Mouse (Mus musculus): Measurements from ENCODE around the gene Nup210l.

Nup210l gene

GRCm38 (mm10) chr3:90179566-90179965 is 75.6 kb downstream of the Nup210l start:
- no peak for DNase-seq

- no peak for DNase-seq
These were observed 79.6 kb downstream of the Nup210l start for GRCm38 (mm10) chr3:90183581-90183980.

- DNase-seq, result no peak
These were observed 87.1 kb downstream of the Nup210l start for GRCm38 (mm10) chr3:90190859-90191510.

GRCm38 (mm10) chr3:90194759-90195158 is 90.8 kb downstream of the Nup210l start:
- no peak for DNase-seq

GRCm38 (mm10) chr3:90195644-90196043 is 91.7 kb downstream of the Nup210l start:
- DNase-seq, result no peak

- DNase-seq, result no peak
These were observed 93.6 kb downstream of the Nup210l start for GRCm38 (mm10) chr3:90197548-90197947.

- DNase-seq, result no peak
These were observed 99.0 kb downstream of the Nup210l start for GRCm38 (mm10) chr3:90202884-90203283.

GRCm38 (mm10) chr3:90203619-90204018 is 99.7 kb downstream of the Nup210l start:
- no peak for DNase-seq

- DNase-seq, result no peak
These were observed 100.7 kb downstream of the Nup210l start for GRCm38 (mm10) chr3:90204582-90204981.

GRCm38 (mm10) chr3:90208662-90209061 is 104.7 kb downstream of the Nup210l start:
- no peak for DNase-seq

GRCm38 (mm10) chr3:90209908-90210566 is 106.1 kb downstream of the Nup210l start:
- no peak for DNase-seq

- DNase-seq, result no peak
These were observed 107.8 kb downstream of the Nup210l start for GRCm38 (mm10) chr3:90211475-90212398.

GRCm38 (mm10) chr3:90212723-90213122 is 108.8 kb downstream of the Nup210l start:
- no peak for DNase-seq

GRCm38 (mm10) chr3:90213377-90213866 is 109.5 kb downstream of the Nup210l start, which contains the start of the genes Rps27 and Rab13:
Gene Rps27, minus strand, starts transcription at chr3:90213651.
Gene Rab13, plus strand, starts transcription at chr3:90213695.
- DNase-seq, result peak; percentile 76

GRCm38 (mm10) chr3:90213956-90214684 is 110.2 kb downstream of the Nup210l start:
- DNase-seq, result peak; percentile 14

GRCm38 (mm10) chr3:90215825-90216380 is 112.0 kb downstream of the Nup210l start:
- no peak for DNase-seq

- peak; percentile 53 for DNase-seq
These were observed 116.2 kb downstream of the Nup210l start for GRCm38 (mm10) chr3:90220088-90220487.

- DNase-seq, result peak; percentile 41
These were observed 116.6 kb downstream of the Nup210l start for GRCm38 (mm10) chr3:90220531-90220951.

GRCm38 (mm10) chr3:90221123-90221522 is 117.2 kb downstream of the Nup210l start:
- DNase-seq, result no peak

- DNase-seq, result no peak
These were observed 118.5 kb downstream of the Nup210l start for GRCm38 (mm10) chr3:90222455-90222854.

- DNase-seq, result no peak
These were observed 119.0 kb downstream of the Nup210l start for GRCm38 (mm10) chr3:90222941-90223340.

GRCm38 (mm10) chr3:90224331-90224730 is 120.4 kb downstream of the Nup210l start:
- no peak for DNase-seq

Measured in right cerebral cortex, postnatal 4 days (tissue).